Mouse (Mus musculus) myocyte (in vitro differentiated cells): Measurements from ENCODE around the gene Gabra5.

Source experiments
- CEBPB ChIP-seq: IDR thresholded peaks from 2 replicates; pipeline ENCODE4 v1.6.1; 2011; ENCODE audit warnings: mild to moderate bottlenecking, moderate library complexity; ENCODE audit not compliant: poor library complexity, insufficient read depth, severe bottlenecking
- E2F4 ChIP-seq: IDR thresholded peaks from one replicate; pipeline ENCODE4 v1.6.1; 2011; ENCODE audit warnings: mild to moderate bottlenecking, control low read depth, moderate library complexity; ENCODE audit not compliant: insufficient read depth
- MAX ChIP-seq: IDR thresholded peaks from one replicate; pipeline ENCODE4 v1.6.1; 2011; ENCODE audit warnings: low read depth, mild to moderate bottlenecking, control low read depth
- POLR2A ChIP-seq: IDR thresholded peaks from one replicate; pipeline ENCODE4 v1.6.1; 2011; ENCODE audit warnings: low read depth, mild to moderate bottlenecking, control low read depth, moderate library complexity; ENCODE audit not compliant: insufficient read length
- REST ChIP-seq: IDR thresholded peaks from one replicate; pipeline ENCODE4 v1.6.1; 2011; ENCODE audit warnings: mild to moderate bottlenecking, control low read depth, moderate library complexity; ENCODE audit not compliant: insufficient read depth, insufficient read length
- USF1 ChIP-seq: IDR thresholded peaks from one replicate; pipeline ENCODE4 v1.6.1; 2011; ENCODE audit warnings: low read depth, mild to moderate bottlenecking, control low read depth, moderate library complexity

GRCm38 (mm10) chr7:57508860-57509632 is 813 bp downstream of the Gabra5 start:
- TF ChIP-seq E2F4 (no peak), MAX (no peak), USF1 (no peak), POLR2A (no peak), REST (no peak), CEBPB (no peak)
